Mouse (Mus musculus) induced T-regulatory cell, adult 2 months (primary cell): Measurements from ENCODE around the gene Ptpn12.
A peak's percentile ranks its signal among the peaks of the same experiment; 100 is the strongest.

Source experiments
- DNase-seq: peaks from one replicate; pipeline ENCODE4 v3.0.0-alpha.2; 2012; ENCODE audit warnings: low read depth

The Ptpn12 gene

DNA sequence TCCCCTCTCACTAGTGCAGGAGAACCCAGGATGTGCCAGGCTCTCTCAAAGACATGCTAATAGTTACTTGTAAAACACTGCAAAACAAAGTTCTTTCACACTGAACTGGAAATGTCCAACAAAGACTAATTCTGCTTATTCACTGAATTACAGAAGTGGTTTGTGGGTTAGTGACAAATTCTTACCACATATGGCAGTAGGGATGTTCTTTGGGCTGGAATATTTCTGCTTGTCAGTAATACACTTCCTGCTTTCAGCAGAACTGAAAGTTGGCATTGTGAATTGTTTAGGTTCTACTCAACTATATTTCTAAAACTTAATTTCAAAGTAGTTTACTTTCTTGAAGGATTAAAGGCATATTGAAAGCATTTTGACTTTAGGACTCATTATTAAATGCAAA, 25.5 kb downstream of the Ptpn12 start:
- no peak for DNase-seq

DNA sequence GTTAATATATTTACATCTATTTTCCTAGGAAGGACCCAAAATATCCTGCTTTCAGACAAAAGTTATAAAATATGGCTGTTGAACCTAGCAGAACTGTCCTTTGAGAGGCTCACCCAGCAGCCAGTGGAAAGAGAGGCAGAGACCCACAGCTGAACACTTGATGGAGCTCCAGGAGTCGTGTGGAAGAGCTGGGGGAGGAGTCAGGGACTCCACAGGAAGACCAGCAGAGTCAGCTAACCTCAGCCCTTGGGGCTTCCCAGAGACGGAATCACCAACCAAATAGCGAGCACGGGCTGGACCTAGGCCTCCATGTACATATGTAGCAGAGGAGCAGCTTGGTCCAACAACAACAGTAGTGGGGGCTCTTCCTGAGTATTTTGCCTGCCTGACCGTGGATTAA, 38.6 kb downstream of the Ptpn12 start:
- DNase-seq, result no peak

DNA sequence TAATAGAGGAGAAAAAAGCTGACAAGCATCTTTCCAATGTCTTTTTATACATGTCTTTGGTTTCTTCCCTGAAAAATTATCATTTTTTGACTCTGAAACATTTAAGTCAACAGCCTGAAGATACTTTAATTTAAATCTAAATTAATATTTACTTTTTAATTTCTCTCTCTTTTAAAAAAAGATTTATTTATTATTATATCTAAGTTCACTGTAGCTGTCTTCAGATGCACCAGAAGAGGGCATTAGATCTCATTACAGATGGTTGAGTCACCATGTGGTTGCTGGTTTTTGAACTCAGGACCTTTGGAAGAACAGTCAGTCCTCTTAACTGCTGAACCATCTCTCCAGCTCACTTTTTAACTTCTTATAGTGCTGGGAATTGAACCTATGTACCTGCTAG, 44.8 kb downstream of the Ptpn12 start:
- DNase-seq, result no peak

DNA sequence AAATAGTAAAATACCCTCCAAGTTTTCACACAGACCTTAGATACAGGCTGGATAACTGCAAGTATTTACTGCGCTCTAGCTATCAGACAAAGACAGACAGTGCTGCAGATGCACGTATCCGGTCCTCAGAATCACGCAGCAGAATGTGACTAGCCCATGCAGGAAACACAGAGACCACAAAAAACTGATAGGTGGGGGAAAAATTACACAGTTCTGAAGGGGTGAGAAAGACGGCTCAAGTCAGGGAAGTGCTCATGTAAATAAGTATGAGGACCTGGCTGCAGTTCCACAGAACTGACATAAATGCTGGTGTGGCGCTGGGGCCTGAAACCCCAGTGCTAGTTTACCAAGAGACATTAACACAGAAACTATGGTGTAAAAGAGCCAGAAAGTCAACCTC, 53.0 kb downstream of the Ptpn12 start:
- peak; percentile 79 for DNase-seq

DNA sequence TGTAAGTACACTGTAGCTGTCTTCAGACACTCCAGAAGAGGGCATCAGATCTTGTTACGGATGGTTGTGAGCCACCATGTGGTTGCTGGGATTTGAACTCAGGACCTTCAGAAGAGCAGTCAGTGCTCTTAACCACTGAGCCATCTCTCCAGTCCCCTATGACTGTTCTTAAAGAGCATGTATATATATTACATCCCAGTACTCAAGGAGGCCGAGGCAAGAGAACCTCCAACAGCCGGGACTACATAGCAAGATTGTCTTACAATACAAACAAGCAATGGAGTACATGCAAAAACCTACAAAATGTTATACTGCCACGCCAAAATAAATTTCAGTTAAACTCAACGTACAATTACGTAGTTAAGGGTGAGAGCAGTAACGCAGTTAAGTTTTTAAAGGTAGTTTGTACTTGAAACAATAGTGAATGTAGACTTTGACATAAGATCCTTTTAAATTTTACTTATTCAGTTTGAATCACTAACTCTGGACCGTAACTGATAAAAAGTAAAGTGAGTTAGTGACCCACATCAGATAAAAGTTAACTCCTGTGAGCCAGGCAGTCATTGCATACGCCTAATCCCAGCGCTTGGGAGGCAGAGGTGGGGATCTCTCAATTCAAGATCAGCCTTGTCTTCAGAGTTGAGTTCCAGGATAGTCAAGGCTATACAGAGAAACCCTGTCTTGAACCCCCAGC, 53.9 kb downstream of the Ptpn12 start:
- DNase-seq, result no peak

DNA sequence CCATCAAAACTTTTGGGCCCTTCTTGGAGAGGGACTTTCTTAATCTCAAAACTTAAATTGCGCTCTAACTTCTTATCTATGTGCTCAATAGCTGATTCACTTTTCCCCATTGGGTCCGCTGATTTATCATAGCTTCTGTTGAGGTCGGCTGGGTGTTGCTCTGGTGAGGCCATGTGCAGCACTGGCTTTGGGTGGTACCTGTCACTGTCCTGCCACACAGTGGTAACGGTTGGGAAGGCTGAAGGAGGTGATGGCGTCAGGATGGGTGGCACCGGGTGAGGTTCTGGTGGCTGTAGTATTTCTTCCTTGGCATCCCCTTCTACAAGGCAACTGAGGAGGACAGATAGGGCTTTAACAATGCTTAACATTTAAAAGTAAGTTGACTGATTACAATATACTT, 57.3 kb downstream of the Ptpn12 start:
- no peak for DNase-seq

DNA sequence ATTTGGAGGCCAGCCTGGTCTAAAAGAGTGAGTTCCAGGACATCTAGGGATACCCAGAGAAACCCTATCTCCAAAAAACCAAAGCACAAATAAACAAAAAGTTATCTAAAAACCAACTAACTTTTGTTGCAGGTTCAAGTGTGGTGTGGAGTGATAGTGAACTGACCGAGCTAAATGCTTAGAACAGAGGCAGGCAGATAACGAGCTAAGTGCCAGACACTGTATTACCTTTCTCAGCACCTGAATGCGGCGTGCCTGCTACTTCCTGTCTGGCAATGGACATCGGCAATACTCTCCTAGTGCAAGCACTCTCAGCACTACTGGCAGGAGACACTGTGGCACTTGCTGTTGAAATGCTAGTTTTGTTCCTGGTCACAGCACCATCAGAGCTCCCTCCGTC, 58.2 kb downstream of the Ptpn12 start:
- DNase-seq, result no peak

DNA sequence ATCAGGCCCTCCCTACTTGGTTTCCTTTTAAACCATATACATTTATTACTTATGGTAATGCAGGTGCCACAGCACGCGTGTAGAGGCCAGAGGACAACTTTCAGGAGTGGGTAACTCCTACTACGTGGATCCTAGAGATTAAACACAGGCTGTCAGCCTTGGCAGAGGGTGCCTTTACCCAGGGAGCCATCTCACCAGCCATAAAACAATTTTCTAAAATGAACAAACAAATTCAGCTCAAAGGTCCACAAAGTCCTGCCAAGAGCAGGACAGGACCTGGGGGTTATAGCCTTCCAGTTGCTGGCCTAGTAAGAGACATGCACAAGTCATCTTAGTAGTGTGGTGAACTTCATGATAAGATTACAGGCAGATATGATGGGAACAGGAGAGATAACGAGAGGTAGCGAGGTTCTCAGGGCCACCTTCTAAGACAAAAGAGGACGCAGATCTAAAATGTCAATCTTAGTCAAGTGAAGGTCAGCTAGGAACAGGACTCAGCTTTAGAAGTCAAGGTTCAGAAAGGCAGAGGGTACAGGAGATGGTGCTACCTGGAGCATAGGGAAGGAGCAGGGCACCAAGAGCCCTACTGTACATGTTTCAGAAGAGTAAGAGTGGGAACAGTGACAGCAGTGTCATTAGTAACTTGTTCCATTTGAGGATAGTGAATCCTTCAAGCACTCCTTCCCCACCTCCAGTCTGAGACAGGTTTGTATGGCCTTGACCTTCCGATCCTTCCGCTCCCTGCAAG, 65.5 kb downstream of the Ptpn12 start:
- DNase-seq, result no peak

DNA sequence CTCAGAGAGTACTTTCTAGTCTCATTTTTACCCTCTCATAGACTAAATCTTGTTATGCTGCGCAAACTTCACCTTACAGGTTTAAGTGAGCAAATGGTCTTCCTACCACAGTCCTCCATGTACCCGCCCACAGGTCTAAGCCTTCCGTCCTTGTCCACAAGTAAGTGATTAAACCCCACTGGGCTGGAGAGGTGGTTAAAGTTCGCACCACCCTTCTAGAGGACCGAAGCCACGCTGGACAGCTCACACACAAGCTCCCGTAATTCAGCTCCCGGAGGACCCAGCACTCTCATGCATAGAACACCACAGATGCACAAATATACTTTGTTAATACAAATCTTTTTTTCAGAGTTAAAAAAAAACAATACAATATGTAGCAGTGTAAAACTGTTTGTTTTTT, 69.4 kb downstream of the Ptpn12 start:
- DNase-seq, result no peak

DNA sequence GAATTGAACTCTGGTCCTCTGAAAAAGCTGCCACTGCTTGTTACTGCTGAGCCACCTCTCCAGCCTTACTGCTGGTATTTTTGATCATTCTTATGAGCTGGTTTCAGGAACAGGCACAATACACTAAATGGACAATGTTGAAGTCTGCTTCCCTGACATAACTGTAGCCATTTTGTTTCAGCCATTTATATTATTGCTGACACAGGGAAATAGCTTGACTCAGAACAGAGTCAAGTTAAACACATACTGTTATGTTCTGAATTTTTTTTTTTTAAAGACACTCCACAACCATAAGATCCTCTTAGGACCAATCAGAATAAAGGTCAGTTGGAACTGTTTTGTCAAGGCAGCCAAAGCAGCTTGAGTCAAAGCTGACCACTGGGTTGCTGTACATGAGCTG, 72.2 kb downstream of the Ptpn12 start:
- DNase-seq, result no peak

DNA sequence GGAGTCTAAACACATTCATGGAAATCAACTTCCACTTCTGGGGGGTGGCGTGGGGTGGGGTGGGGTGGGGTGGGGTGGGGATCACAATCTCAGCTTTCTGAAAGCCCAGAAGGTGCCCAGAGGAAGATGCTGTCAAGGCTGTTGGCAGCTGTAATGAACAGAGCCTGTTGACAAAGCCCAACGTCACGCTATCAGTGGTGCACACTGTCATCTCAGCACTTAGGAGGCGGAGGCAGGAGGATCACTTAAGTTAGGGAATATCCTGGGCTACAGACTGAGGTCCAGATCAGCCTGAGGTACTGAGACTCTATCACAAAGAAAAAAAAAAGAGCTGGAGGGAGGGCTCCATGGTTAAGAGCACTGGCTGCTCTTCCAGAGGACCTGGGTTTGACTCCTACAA, 81.0 kb downstream of the Ptpn12 start:
- DNase-seq, result no peak

DNA sequence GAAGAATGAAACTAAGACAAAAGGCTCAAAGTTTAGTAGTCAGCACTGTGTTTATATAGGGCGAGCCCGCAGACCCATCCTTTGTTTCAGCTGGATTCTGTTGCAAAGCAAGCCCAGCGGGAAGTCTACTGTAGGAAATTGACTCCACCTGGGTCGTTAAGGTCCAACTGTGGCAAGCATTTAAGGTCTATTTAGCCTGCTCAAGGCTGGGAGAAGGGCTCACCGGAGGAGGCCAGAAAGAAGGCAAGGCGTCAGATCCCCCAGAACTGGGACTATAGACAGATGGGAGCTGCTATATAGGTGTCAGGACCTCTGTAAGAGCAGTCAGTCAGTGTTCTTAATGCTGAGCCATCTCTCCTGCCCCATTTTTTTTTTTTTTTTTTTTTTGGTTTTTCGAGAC, 81.7 kb downstream of the Ptpn12 start:
- no peak for DNase-seq

DNA sequence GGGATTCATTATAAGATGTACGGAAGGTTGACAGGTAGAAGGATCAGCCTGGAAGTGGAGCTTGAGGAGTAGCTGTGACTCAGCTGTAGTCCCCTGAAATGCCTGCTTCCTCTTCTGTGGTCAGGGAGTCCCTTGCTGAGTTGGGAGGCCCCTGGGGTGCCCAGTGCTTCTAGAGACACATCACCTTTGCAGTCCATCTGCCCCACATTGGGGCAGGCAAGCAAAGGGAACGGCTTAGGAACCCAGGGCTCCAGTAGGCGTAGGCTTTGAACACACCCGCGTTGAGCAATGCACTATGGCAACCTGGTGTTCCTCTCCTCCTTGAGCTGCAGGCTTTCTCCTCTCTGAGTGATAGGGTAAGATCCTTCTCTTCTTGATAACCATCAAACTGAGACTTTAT, 82.6 kb downstream of the Ptpn12 start:
- DNase-seq, result no peak

DNA sequence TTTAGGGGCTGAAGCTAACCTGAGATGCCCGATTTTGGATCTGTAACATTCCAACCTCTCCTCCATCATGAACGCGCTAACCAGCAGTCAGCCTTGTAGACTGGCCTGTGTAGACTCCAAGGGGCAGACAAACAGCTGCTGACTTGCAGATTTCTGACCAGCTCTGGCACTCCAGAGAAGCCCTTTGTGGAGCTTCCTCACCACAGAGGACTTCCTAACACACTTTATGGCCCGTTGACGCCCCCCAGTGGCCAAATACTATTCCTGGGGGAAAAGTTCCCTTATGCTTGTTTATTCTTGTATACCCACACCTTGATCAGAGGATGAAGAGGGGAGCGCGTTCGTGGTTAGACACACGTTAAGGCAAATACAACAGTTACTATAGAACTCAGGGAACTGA, 86.7 kb downstream of the Ptpn12 start:
- DNase-seq, result peak; percentile 84

DNA sequence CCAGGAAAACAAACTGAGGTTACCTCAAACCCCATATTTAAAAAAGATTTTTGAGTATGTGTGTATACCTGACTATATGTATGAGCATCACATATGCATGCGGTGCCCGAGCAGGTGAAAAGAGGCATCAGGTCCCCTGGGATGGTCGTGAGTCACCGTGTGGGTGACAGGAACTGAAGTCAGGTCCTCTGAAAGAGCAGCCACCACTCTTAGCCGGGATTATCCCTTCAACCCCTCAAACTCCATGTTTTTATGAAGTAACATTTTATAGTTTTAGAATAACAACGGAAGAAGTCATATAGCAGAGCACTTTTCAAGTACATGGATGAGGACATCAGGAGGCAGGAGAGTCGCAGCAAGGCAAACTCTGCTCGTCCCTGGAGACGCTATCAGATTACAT, 87.2 kb downstream of the Ptpn12 start:
- no peak for DNase-seq

DNA sequence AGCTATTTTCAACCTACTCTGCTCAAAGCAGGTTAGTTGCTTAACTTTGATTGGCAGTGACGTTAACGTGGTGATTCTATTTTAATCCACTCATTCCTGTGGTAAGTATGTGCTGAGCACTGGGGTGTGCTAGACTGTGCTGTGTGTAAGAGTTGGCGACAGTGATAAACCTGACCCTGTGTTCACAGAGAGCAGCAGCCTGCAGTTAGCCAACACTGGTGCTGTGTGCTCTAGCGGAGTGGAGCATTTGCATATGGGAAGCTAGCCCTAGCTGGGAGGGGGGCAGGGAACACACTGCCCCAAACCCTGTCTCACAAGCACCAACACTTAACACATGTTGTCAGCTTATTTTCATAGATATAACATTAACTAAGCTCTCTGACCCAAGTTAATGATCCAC, 87.8 kb downstream of the Ptpn12 start:
- DNase-seq, result peak; percentile 43

DNA sequence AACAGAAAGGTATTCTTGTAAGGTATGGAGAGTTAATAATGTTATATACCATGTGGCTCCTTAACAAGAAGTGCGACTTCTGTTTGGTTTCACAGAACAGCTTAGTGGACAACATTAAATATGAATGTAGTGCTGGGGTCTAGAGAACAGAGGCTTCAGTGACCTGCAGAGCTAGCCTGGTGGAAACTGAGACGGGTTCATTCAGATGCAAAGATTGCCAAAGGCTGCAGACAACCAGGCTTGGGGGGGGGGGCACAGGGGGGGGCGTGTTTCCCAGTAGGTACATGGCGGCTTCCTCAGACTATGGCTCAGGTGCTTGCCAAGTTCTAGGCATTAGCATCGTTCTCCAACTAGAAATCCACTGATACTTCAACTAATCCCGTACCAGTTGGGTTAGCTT, 91.3 kb downstream of the Ptpn12 start:
- no peak for DNase-seq

DNA sequence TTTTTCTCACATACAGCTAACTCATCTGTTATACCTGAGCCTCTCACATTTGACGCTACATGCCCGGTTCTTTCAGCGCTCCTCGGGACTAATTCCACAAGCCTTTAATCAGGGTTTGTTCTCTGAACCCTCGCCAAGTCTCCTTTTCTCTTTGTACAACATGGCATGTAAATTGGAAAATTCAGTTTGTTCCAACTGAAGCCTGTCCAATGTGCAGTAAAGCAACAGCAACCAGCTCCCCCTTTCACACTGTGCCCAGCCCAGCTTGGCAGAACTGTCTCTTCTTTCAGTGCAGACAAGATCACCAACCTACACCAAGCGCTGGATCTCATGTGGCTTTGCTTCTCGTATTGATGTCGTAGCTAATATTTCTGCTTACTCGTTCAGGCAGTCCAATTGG, 92.4 kb downstream of the Ptpn12 start:
- DNase-seq, result no peak

DNA sequence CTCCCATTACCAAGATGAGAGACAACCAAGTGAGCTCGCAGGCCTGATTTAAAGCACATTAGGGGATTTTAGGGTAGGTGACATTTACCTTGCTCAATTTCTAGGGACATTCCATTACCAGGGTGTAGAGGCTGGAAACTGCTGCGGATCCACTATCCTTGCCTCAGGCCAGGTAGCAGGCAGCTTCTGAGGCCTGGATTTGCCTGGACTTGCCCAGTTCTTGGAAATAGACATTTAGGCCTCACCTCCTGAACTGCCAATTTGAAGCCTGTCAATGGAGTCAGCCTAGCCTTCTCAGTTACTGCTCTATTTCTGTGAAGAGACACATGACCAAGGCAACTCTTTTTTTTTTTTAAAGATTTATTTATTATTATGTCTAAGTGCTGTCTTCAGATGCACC, 94.8 kb downstream of the Ptpn12 start:
- no peak for DNase-seq

DNA sequence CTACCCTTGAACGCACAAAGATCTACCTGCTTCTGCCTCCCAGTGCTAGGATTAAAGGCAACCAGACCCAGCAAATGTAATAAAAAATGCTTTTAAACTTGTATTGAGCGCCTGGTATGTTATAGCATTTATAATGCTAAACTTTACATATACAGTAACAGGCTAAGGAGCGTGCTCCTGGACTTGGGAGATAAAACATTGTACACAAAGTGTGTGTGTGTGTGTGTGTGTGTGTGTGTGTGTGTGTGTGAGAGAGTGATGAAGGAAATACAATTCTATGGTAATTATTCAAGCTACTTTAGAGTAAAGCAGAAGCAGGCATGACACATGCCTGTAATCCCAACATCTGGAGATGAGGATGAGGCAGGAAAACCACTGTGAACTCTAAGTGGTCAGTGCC, 99.4 kb downstream of the Ptpn12 start, which contains the start of gene Rsbn1l:
Gene Rsbn1l (minus strand): TSS at position 101 of the 400 bp plus-strand sequence.
- DNase-seq, result no peak

DNA sequence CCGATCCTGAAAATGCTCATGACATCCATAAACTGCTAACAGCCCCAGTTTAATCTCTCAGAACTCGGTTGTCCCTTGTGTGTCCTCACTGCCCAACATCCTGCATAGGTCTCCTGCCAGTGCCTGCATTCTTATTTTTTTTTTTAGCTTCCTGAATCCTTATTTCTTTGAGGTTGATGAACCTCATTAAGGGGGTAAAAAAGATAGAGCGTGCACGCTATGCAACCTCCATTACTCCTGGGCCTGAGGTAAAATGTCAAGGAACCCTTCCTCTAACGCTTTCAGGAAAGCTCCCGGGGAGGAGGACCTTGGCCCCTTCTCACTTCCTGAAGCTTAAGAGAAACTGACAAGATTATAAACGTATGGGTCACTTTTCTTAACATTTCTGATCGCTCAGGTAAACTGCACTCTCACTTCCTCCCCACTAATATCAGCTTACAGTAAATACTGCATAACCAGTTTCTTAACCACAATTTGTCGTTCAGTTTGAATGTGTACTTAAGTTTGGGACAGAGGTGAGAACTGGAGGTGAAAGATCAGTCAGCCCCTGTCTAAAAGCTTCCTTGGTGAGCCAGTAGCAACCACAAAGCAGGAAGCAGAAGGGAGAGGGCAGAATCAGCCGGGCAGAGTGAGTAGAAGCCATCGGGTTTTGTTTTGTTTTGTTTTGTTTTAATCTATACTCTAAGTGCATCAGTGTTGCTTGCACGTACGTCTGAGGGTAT, 100.4 kb downstream of the Ptpn12 start:
- DNase-seq, result peak; percentile 78

DNA sequence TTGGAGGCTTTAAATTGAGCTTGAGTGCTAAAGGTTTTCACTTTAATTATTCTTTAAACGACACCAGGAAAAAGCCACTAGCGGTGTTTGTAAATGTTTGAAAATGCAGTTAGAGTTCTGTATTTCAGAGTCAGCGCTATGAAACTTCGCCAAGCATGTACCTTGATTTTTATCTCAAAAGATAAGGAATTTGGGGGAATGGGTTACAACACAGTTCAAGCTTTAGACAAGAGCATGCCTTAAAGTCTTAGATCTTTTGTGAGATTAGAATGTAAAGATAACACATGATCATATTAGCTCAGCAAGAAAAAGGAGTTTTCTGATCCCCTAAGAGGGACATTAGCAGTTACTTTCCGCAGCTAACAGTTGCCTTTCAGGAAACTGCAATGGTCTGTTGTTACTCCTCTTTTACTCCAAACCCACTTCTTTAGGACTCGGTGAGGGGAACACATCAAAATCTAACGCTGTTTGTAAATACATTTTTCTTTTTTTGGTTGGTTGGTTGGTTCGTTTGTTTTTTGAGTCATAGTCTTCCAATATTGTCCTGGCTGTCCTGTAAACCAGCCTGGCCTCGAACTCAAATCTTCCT, 103.3 kb downstream of the Ptpn12 start:
- DNase-seq, result no peak
